Mouse (Mus musculus) lung, embryonic 15.5 days (tissue): ENCODE data around the gene 4933402N22Rik. TPM values are rescaled to one million over a fixed set of nuclear protein-coding genes. Genes with fewer than 3 reads are reported as not detected.
"Not testable (repeated sequence)": the region's sequence is repeated elsewhere in the genome, so short reads cannot be mapped to it uniquely, and the experiment has no call there.

Experiments
- ATAC-seq: fragments of 200-750 bp; cut with Nextera tagmentation; 2 replicates; pipeline ENCODE4 v1.8.0; 2017; ENCODE audit warnings: moderate number of reproducible peaks, borderline replicate concordance; ENCODE audit not compliant: low FRiP score, low TSS enrichment; ENCODE audit errors: extremely low read depth
- H3K27ac ChIP-seq: fragments of 300-500 bp; sonication (generic); 2 replicates; pipeline ENCODE4 v1.5.1; 2015; ENCODE audit warnings: moderate library complexity, mild to moderate bottlenecking, inconsistent platforms
- H3K27me3 ChIP-seq: fragments of 300-500 bp; sonication (generic); 2 replicates; pipeline ENCODE4 v1.6.1; 2015; ENCODE audit warnings: inconsistent platforms
- H3K36me3 ChIP-seq: fragments of 300-500 bp; sonication (generic); 2 replicates; pipeline ENCODE4 v1.6.1; 2015; ENCODE audit warnings: inconsistent platforms
- H3K4me1 ChIP-seq: fragments of 300-500 bp; sonication (generic); 2 replicates; pipeline ENCODE4 v1.6.1; 2015; ENCODE audit warnings: inconsistent platforms
- H3K4me2 ChIP-seq: fragments of 300-500 bp; sonication (generic); 2 replicates; pipeline ENCODE4 v1.6.1; 2015; ENCODE audit warnings: inconsistent platforms, mild to moderate bottlenecking, moderate library complexity
- H3K4me3 ChIP-seq: fragments of 300-500 bp; sonication (generic); 2 replicates; pipeline ENCODE4 v1.5.1; 2015; ENCODE audit warnings: mild to moderate bottlenecking, inconsistent platforms
- H3K9ac ChIP-seq: fragments of 300-500 bp; sonication (generic); 2 replicates; pipeline ENCODE4 v1.6.1; 2015; ENCODE audit warnings: inconsistent platforms
- H3K9me3 ChIP-seq: fragments of 300-500 bp; sonication (generic); 2 replicates; pipeline ENCODE4 v1.6.1; 2016; ENCODE audit warnings: inconsistent platforms
- WGBS: fragments of 180-500 bp; shearing (Covaris S2); methylation state at CpG from one replicate; pipeline ENCODE4 v1.1.7; 2015; 5-methylcytosine and 5-hydroxymethylcytosine counted together
- polyA plus RNA-seq: library from polyadenylated mRNA; unstranded; fragments of >200 nt; fragmentation: Nextera tagmentation; extraction: Ambion mirVana; gene quantifications from 2 replicates; pipeline ENCODE4 v1.2.1, GENCODE M21; 2015

The 4933402N22Rik gene
- polyA plus RNA-seq, result not detected in 2 replicates

- 78% methylated on average over 1 of the region's 2 CpGs for WGBS
- H3K9me3 ChIP-seq, H3K4me3 ChIP-seq, H3K27me3 ChIP-seq, H3K9ac ChIP-seq, H3K27ac ChIP-seq, H3K4me1 ChIP-seq, ATAC-seq, H3K4me2 ChIP-seq, H3K36me3 ChIP-seq: not testable (repeated sequence)
These were observed at the start of gene 4933402N22Rik for GRCm38 (mm10) chr5:11917743-11918142. TSS of gene 4933402N22Rik (plus strand) at chr5:11918043.

DNA sequence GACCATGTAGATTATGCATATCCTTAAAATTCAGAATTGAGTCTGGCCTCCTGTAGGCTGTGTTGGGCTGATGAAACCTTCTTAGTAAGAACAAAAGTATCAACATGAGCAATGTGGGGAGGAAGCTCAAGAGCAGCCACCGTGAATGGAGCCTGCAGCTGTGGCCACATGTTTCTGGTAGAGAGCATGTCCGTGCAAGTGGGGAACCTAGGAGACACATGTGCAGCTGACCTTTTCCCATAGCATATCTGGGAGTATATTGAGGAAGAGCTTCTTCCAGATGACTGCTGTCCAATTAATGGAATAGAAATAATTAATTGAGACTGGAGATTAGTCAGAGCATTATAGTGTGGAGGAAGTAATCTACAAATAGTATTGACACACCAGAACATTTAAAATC, 5.9 kb downstream of the 4933402N22Rik start:
- H3K36me3 ChIP-seq, H3K4me3 ChIP-seq, H3K9me3 ChIP-seq, H3K27me3 ChIP-seq, H3K4me1 ChIP-seq, H3K9ac ChIP-seq, H3K27ac ChIP-seq, H3K4me2 ChIP-seq, ATAC-seq: not testable (repeated sequence)
- 66% methylated on average over 2 of the region's 2 CpGs for WGBS

Other genes with a start within 250 kb of the 4933402N22Rik start
- not detected in 2 replicates for gene Gm8922, start 236.1 kb upstream of the 4933402N22Rik start, polyA plus RNA-seq
- not detected in 2 replicates for gene Gm8926, start 147.5 kb upstream of the 4933402N22Rik start, polyA plus RNA-seq
- not detected in 2 replicates for gene Gm6465, start 72.5 kb upstream of the 4933402N22Rik start, polyA plus RNA-seq